Mouse (Mus musculus): Measurements from ENCODE around the gene Eps15. TPM values are rescaled to one million over a fixed set of nuclear protein-coding genes. Genes with fewer than 3 reads are reported as not detected.

Eps15 gene
- total RNA-seq, 2 experiments from 2014 or later, result 60.2 to 62.3 TPM

- DNase-seq, result peak; percentile 51
Observed at GRCm38 (mm10) chr4:109433641-109434040, 153.6 kb downstream of the Eps15 start.

DNA sequence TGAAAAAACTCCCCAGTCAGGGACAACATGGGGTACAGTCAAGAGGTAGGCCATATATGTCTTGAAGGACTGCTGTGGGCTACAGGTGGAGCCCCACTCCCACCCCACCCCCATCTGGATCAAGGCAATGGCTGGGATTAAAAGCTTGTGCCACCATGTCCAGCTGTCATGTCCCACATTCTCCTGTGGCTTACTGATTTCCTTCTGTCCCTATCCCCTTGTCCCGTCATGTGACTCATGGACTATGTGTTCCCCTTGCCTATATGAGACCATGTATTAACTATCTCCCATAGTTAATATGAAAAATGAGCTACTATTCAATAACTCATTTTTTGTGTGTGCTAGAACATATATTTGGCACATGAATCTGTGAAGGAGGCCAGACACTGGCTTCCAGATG lies 154.2 kb downstream of the Eps15 start:
- DNase-seq, result no peak

Other genes starting within 250 kb of the Eps15 start
- 10 to 100 TPM; 82.3 to 98.8 TPM for gene Osbpl9, start 78.0 kb upstream of the Eps15 start, total RNA-seq (2021)
- gene Calr4, start 45.8 kb upstream of the Eps15 start, total RNA-seq (2021), result under 1 TPM in 1 of 2 experiments, not detected in 1; 0.21 TPM
- under 1 TPM; 0.18 to 0.64 TPM for gene Ttc39a, start 126.4 kb downstream of the Eps15 start, total RNA-seq (2021)
- gene Rnf11, start 204.5 kb downstream of the Eps15 start, total RNA-seq (2021), result 100 to 1,000 TPM in 1 of 2 experiments, 10 to 100 TPM in 1; 95.4 to 123 TPM